Mouse (Mus musculus) forebrain, embryonic 13.5 days (tissue): ENCODE measurements around the gene Kcnj10. TPM values are rescaled to one million over a fixed set of nuclear protein-coding genes. Genes with fewer than 3 reads are reported as not detected.
A peak's percentile ranks its signal among the peaks of the same experiment; 100 is the strongest.

Experiments used
- ATAC-seq: fragments of 200-750 bp; cut with Nextera tagmentation; 2 replicates; pipeline ENCODE4 v1.8.0; 2017
- H3K27ac ChIP-seq: fragments of 300-500 bp; sonication (generic); 2 replicates; pipeline ENCODE4 v1.5.1; 2015; ENCODE audit warnings: inconsistent platforms, mild to moderate bottlenecking, moderate library complexity
- H3K27me3 ChIP-seq: fragments of 300-500 bp; sonication (generic); 2 replicates; pipeline ENCODE4 v1.6.1; 2015; ENCODE audit warnings: mild to moderate bottlenecking, inconsistent platforms
- H3K36me3 ChIP-seq: fragments of 300-500 bp; sonication (generic); 2 replicates; pipeline ENCODE4 v1.6.1; 2015; ENCODE audit warnings: mild to moderate bottlenecking, inconsistent platforms; ENCODE audit not compliant: poor library complexity, severe bottlenecking
- H3K4me1 ChIP-seq: fragments of 300-500 bp; sonication (generic); 2 replicates; pipeline ENCODE4 v1.6.1; 2015; ENCODE audit warnings: inconsistent platforms
- H3K4me2 ChIP-seq: fragments of 300-500 bp; sonication (generic); 2 replicates; pipeline ENCODE4 v1.6.1; 2015; ENCODE audit warnings: inconsistent platforms, mild to moderate bottlenecking, moderate library complexity
- H3K4me3 ChIP-seq: fragments of 300-500 bp; sonication (generic); 2 replicates; pipeline ENCODE4 v1.5.1; 2015; ENCODE audit warnings: mild to moderate bottlenecking, inconsistent platforms
- H3K9ac ChIP-seq: fragments of 300-500 bp; sonication (generic); 2 replicates; pipeline ENCODE4 v1.6.1; 2015; ENCODE audit warnings: mild to moderate bottlenecking, inconsistent platforms
- H3K9me3 ChIP-seq: fragments of 300-500 bp; sonication (generic); replicated peaks from 2 replicates; pipeline ENCODE4 v1.6.1; 2016; ENCODE audit warnings: inconsistent platforms
- WGBS: fragments of 180-500 bp; shearing (Covaris S2); methylation state at CpG from one replicate; pipeline ENCODE4 v1.1.7; 2015; 5-methylcytosine and 5-hydroxymethylcytosine counted together
- polyA plus RNA-seq: library from polyadenylated mRNA; unstranded; fragments of >200 nt; fragmentation: Nextera tagmentation; extraction: Ambion mirVana; gene quantifications from 2 replicates; pipeline ENCODE4 v1.2.1, GENCODE M21; 2015

The Kcnj10 gene
- 1.2 and 1.5 TPM in 2 replicates for polyA plus RNA-seq

GRCm38 (mm10) chr1:172340729-172341321 lies at the start of gene Kcnj10:
Gene Kcnj10, plus strand, starts transcription at chr1:172341210.
- Histone ChIP-seq H3K4me2 (peak within 1 kb of the TSS; percentile 71), H3K27me3 (no peaks in the 10 kb centered on the region), H3K9ac (peak within 1 kb of the TSS; percentile 57), H3K4me1 (peaks cover 37% of the 10 kb centered on the region), H3K27ac (peak within 1 kb of the TSS; percentile 68), H3K9me3 (no peaks in the 10 kb centered on the region), H3K4me3 (peak within 1 kb of the TSS; percentile 53), H3K36me3 (no peaks in the 10 kb centered on the region)
- WGBS, result 3% methylated on average over 38 of the region's 38 CpGs
- peak; percentile 98 for ATAC-seq

DNA sequence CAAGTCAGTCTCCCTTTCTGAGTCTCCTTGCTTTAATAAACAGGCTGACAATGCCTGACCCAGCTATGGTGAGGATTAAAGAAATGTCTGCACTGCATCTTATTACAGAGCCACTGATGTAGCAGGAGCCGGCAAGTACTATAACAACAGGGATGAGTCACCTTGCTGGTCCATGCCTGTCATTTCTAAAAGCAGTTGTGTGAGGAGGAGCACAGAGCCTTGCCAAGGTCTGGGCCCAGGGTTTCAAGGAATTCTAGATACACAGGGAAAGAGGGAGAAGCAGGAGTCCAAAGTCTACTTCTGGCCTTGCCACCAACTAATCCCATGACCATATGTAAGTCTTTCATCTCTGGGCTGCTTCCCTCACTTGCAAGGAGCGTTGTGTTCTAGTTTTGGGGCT lies 48.1 kb upstream of the Kcnj10 start:
- no peak overlapping the region for H3K27ac ChIP-seq
- 90% methylated on average over 2 of the region's 2 CpGs for WGBS

GRCm38 (mm10) chr1:172293449-172293848 lies 47.6 kb upstream of the Kcnj10 start:
- Histone ChIP-seq H3K27me3 (no peaks in the 10 kb centered on the region), H3K4me2 (no peak overlapping the region), H3K9me3 (no peaks in the 10 kb centered on the region), H3K4me3 (no peak overlapping the region), H3K9ac (no peak overlapping the region), H3K27ac (no peak overlapping the region), H3K4me1 (peaks cover 43% of the 10 kb centered on the region), H3K36me3 (peaks cover 3% of the 10 kb centered on the region; the same call in 1 of the 2 replicates)
- ATAC-seq, result no peak
- WGBS, result 92% methylated on average over 11 of the region's 11 CpGs

More for the DNA sequence above, 48.1 kb upstream of the Kcnj10 start:
- no peak overlapping the region for H3K4me2 ChIP-seq
- no peak overlapping the region for H3K4me3 ChIP-seq
- H3K9me3 ChIP-seq, result no peaks in the 10 kb centered on the region
- no peaks in the 10 kb centered on the region for H3K27me3 ChIP-seq
- peaks cover 38% of the 10 kb centered on the region for H3K4me1 ChIP-seq
- no peak overlapping the region for H3K9ac ChIP-seq
- ATAC-seq, result no peak
- H3K36me3 ChIP-seq, result peaks cover 3% of the 10 kb centered on the region; the same call in 1 of the 2 replicates

GRCm38 (mm10) chr1:172295751-172296197 lies 45.2 kb upstream of the Kcnj10 start:
- no peaks in the 10 kb centered on the region for H3K27me3 ChIP-seq
- no peak overlapping the region for H3K9ac ChIP-seq
- H3K4me2 ChIP-seq, result peak overlapping the region; percentile 46
- no peaks in the 10 kb centered on the region for H3K9me3 ChIP-seq
- peak overlapping the region; percentile 73 for H3K27ac ChIP-seq
- peaks cover 49% of the 10 kb centered on the region for H3K4me1 ChIP-seq
- H3K36me3 ChIP-seq, result peaks cover 3% of the 10 kb centered on the region; the same call in 1 of the 2 replicates
- H3K4me3 ChIP-seq, result no peak overlapping the region
- WGBS, result 29% methylated on average over 4 of the region's 4 CpGs
- ATAC-seq, result peak; percentile 84

- ATAC-seq, result no peak
- 79% methylated on average over 6 of the region's 6 CpGs for WGBS
- Histone ChIP-seq H3K4me3 (peak overlapping the region; percentile 27), H3K9me3 (no peaks in the 10 kb centered on the region), H3K36me3 (no peaks in the 10 kb centered on the region), H3K27ac (peak overlapping the region; percentile 73), H3K4me1 (peaks cover 60% of the 10 kb centered on the region), H3K9ac (peak overlapping the region; percentile 45), H3K4me2 (peak overlapping the region; percentile 46), H3K27me3 (no peaks in the 10 kb centered on the region)
Measured at GRCm38 (mm10) chr1:172296816-172297510, 44.0 kb upstream of the Kcnj10 start.

- Histone ChIP-seq H3K9ac (peak within 1 kb of the TSS; percentile 45), H3K36me3 (no peaks in the 10 kb centered on the region), H3K4me1 (peaks cover 64% of the 10 kb centered on the region), H3K9me3 (no peaks in the 10 kb centered on the region), H3K4me2 (peak within 1 kb of the TSS; percentile 46), H3K27ac (peak within 1 kb of the TSS; percentile 73), H3K4me3 (peak within 1 kb of the TSS; percentile 27), H3K27me3 (no peaks in the 10 kb centered on the region)
- WGBS, result 12% methylated on average over 16 of the region's 16 CpGs
- peak; percentile 33; the same call in 1 of the 2 replicates for ATAC-seq
Measured at GRCm38 (mm10) chr1:172297611-172298537, 43.1 kb upstream of the Kcnj10 start, which contains the start of gene Atp1a2. Gene Atp1a2, minus strand, starts transcription at chr1:172298064.

- Histone ChIP-seq H3K4me1 (peaks cover 63% of the 10 kb centered on the region), H3K9me3 (no peaks in the 10 kb centered on the region), H3K27ac (no peak overlapping the region), H3K4me3 (no peak overlapping the region), H3K9ac (no peak overlapping the region), H3K4me2 (no peak overlapping the region), H3K36me3 (no peaks in the 10 kb centered on the region), H3K27me3 (no peaks in the 10 kb centered on the region)
- ATAC-seq, result no peak
- 73% methylated on average over 7 of the region's 7 CpGs for WGBS
Measured at GRCm38 (mm10) chr1:172299528-172299927, 41.5 kb upstream of the Kcnj10 start.

DNA sequence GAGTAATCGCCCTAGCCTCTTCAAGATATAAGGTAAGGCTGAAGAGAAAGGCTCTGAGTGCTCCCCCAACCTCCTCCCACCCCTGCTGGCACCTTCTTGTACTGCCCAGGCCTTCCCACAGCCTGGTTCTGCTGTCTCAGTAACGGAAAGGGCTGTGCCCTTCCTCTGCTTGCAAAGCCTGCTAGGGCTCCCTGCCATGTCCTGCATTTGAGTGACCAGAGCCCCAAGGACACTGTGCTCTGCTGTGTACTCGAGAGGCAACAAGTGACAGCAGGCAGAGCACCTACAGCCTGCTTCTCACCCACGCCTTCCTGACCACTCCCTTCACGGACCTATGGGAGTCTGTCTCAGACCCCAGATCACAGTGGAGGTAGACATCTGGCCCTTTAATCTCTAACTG lies 40.8 kb upstream of the Kcnj10 start:
- Histone ChIP-seq H3K4me2 (no peak overlapping the region), H3K4me3 (no peak overlapping the region), H3K27ac (no peak overlapping the region), H3K36me3 (no peaks in the 10 kb centered on the region), H3K9ac (no peak overlapping the region), H3K27me3 (no peaks in the 10 kb centered on the region), H3K9me3 (no peaks in the 10 kb centered on the region), H3K4me1 (peaks cover 55% of the 10 kb centered on the region)
- 74% methylated on average over 5 of the region's 5 CpGs for WGBS
- no peak for ATAC-seq

- Histone ChIP-seq H3K27me3 (no peaks in the 10 kb centered on the region), H3K27ac (no peak overlapping the region), H3K4me3 (no peak overlapping the region), H3K4me1 (peaks cover 46% of the 10 kb centered on the region), H3K9me3 (no peaks in the 10 kb centered on the region), H3K4me2 (no peak overlapping the region), H3K9ac (no peak overlapping the region), H3K36me3 (no peaks in the 10 kb centered on the region)
- ATAC-seq, result no peak
- WGBS, result 43% methylated on average over 12 of the region's 12 CpGs
Measured at GRCm38 (mm10) chr1:172301180-172301579, 39.8 kb upstream of the Kcnj10 start.

DNA sequence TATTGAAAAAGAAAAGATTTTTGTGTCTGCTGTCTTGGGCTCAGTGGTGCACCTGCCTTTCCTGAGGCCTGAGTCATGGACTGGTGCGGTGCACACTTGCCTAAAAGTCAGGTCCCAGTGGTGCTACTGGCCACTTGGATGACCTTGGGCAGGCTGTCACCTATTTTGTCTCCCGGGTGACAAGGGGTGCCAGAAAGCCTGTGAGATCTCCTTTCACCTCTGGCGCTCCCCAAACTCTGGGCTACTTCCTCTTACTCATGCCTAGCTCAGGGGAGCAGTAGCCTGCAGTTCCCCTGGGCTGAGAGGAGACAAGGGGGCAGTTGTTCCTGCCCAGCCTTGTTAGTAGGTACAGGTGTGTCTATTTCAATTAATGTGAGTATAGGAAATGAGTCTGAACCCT lies 38.7 kb upstream of the Kcnj10 start:
- Histone ChIP-seq H3K4me3 (no peak overlapping the region), H3K4me2 (no peak overlapping the region), H3K9me3 (no peaks in the 10 kb centered on the region), H3K9ac (no peak overlapping the region), H3K36me3 (no peaks in the 10 kb centered on the region), H3K27ac (no peak overlapping the region), H3K4me1 (peaks cover 39% of the 10 kb centered on the region), H3K27me3 (no peaks in the 10 kb centered on the region)
- 65% methylated on average over 3 of the region's 3 CpGs for WGBS
- no peak for ATAC-seq

DNA sequence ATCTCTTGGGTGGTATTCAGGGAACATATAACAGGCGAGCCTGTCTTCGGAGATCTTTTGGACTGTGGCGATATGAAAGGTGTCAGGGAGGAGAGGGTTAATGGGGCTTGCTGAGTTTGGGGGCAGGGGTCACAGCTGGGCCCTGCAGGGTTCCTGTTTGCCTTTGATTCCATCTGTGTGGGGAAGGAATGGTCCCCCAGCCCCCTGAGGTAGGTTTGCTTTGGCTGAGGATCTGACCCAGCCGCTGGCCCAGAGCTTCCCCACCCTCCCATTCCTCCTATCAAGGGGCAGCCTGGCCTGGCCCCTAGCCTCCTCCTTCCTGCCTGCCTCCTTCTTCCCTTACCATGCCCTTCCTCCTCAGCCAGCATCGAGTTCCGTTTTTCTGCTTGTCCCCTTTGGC lies 38.2 kb upstream of the Kcnj10 start:
- Histone ChIP-seq H3K36me3 (no peaks in the 10 kb centered on the region), H3K4me3 (no peak overlapping the region)
- 13% methylated on average over 6 of the region's 6 CpGs for WGBS

More for the DNA sequence above, 38.2 kb upstream of the Kcnj10 start:
- Histone ChIP-seq H3K4me1 (peaks cover 37% of the 10 kb centered on the region), H3K27ac (no peak overlapping the region), H3K4me2 (no peak overlapping the region), H3K27me3 (no peaks in the 10 kb centered on the region), H3K9me3 (no peaks in the 10 kb centered on the region), H3K9ac (no peak overlapping the region)
- no peak for ATAC-seq
